Mouse (Mus musculus) liver, embryonic 14.5 days (tissue): ENCODE data around the gene Qars. TPM values are rescaled to one million over a fixed set of nuclear protein-coding genes. Genes with fewer than 3 reads are reported as not detected.

Source experiments
- ATAC-seq: fragments of 200-750 bp; cut with Nextera tagmentation; 2 replicates; pipeline ENCODE4 v1.8.0; 2017; ENCODE audit warnings: moderate number of reproducible peaks, mild to moderate bottlenecking, moderate library complexity; ENCODE audit not compliant: insufficient read depth
- DNase-seq, 3 experiments: peaks; one replicate each; pipeline ENCODE4 v3.0.0-alpha.2; 2012 to 2013; ENCODE audit warnings: low read depth in 3 of 3, low spot score in 3 of 3
- H3K27ac ChIP-seq: fragments of 300-500 bp; sonication (generic); 2 replicates; pipeline ENCODE4 v1.5.1; 2014; ENCODE audit warnings: moderate library complexity, mild to moderate bottlenecking, control low read depth, inconsistent platforms
- H3K27me3 ChIP-seq: fragments of 300-500 bp; sonication (generic); 2 replicates; pipeline ENCODE4 v1.6.1; 2014; ENCODE audit warnings: mild to moderate bottlenecking, low read length, moderate library complexity; ENCODE audit not compliant: control insufficient read depth, insufficient read depth
- H3K36me3 ChIP-seq: fragments of 300-500 bp; sonication (generic); replicated peaks from 2 replicates; pipeline ENCODE4 v1.6.1; 2014; ENCODE audit warnings: low read depth; ENCODE audit not compliant: control insufficient read depth, insufficient read depth
- H3K4me1 ChIP-seq, 2 experiments: fragments of 200-500 bp in 1 of 2; fragments of 300-500 bp in 1 of 2; sonication (generic) in 1 of 2; replicated peaks; 2 replicates each; pipeline ENCODE4 v1.6.1; 2012 to 2014; ENCODE audit warnings: antibody characterized with exemption in 1 of 2, inconsistent platforms in 1 of 2, low read length in 1 of 2; ENCODE audit not compliant: control insufficient read depth in 2 of 2, insufficient read depth in 2 of 2
- H3K4me2 ChIP-seq: fragments of 300-500 bp; sonication (generic); 2 replicates; pipeline ENCODE4 v1.6.1; 2014; ENCODE audit warnings: low read depth, mild to moderate bottlenecking, control low read depth, moderate library complexity
- H3K4me3 ChIP-seq, 2 experiments: fragments of 200-500 bp in 1 of 2; fragments of 300-500 bp in 1 of 2; sonication (generic) in 1 of 2; 2 replicates each; pipeline ENCODE4 v1.5.1; 2012 to 2014; ENCODE audit warnings: low read depth in 2 of 2, low read length in 2 of 2, mild to moderate bottlenecking in 2 of 2, control low read depth in 1 of 2, inconsistent platforms in 1 of 2, moderate library complexity in 1 of 2; ENCODE audit not compliant: insufficient read depth in 1 of 2
- H3K9ac ChIP-seq: fragments of 300-500 bp; sonication (generic); replicated peaks from 2 replicates; pipeline ENCODE4 v1.6.1; 2014; ENCODE audit warnings: mild to moderate bottlenecking, control low read depth, moderate library complexity
- H3K9me3 ChIP-seq: fragments of 300-500 bp; sonication (generic); 2 replicates; pipeline ENCODE4 v1.6.1; 2016; ENCODE audit warnings: low read length, mixed read lengths; ENCODE audit not compliant: control insufficient read depth
- CTCF ChIP-seq: IDR thresholded peaks from 2 replicates; pipeline ENCODE4 v1.5.1; 2016; ENCODE audit warnings: antibody characterized with exemption, low read depth, control low read depth
- EP300 ChIP-seq: IDR thresholded peaks from 2 replicates; pipeline ENCODE4 v1.6.1; 2016; ENCODE audit warnings: antibody characterized with exemption, low read depth
- WGBS: fragments of 180-500 bp; shearing (Covaris S2); extraction: QIAGEN DNeasy Blood & Tissue Kit; methylation state at CpG from one replicate; pipeline ENCODE4 v1.1.7; 2014; ENCODE audit not compliant: insufficient replicate concordance; 5-methylcytosine and 5-hydroxymethylcytosine counted together
- polyA plus RNA-seq, 2 experiments: library from polyadenylated mRNA; depleted of rRNA in 1 of 2; stranded (reverse) in 1 of 2; unstranded in 1 of 2; fragments of >200 nt; fragmentation: Nextera tagmentation in 1 of 2; extraction: Ambion mirVana in 1 of 2; gene quantifications; 2 replicates each; pipeline versions ENCODE4 v1.2.1 to v1.2.3; 2012 to 2014

The Qars gene
- polyA plus RNA-seq, 2 experiments, result 65.8 to 88.6 TPM

GRCm38 (mm10) chr9:108516380-108517251 lies 9.1 kb downstream of the Qars start, which contains the start of gene Qrich1:
TSS of gene Qrich1 (plus strand) at chr9:108516806.
- no peaks in the 10 kb centered on the region for H3K9me3 ChIP-seq
- peak within 1 kb of the TSS; percentile 80 to 90 for H3K4me3 ChIP-seq
- H3K27ac ChIP-seq, result peak within 1 kb of the TSS; percentile 90
- ATAC-seq (peak; percentile 92), DNase-seq (peak; percentile 94 to 96 (median 95))
- 1% methylated on average over 55 of the region's 55 CpGs for WGBS
- peaks cover 43% of the 10 kb centered on the region for H3K36me3 ChIP-seq
- peak within 1 kb of the TSS; percentile 97 for H3K9ac ChIP-seq
- H3K27me3 ChIP-seq, result no peaks in the 10 kb centered on the region
- TF ChIP-seq EP300 (peak; percentile 95), CTCF (peak; percentile 27; the same call in 1 of the 2 replicates)
- peaks cover 6 to 17% of the 10 kb centered on the region in 2 experiments; a peak in 3 of 4 replicates for H3K4me1 ChIP-seq
- peak within 1 kb of the TSS; percentile 82 for H3K4me2 ChIP-seq

- Histone ChIP-seq H3K9ac (peak overlapping the region; percentile 97), H3K4me3 (peak overlapping the region; percentile 80 to 90), H3K36me3 (peaks cover 36% of the 10 kb centered on the region), H3K9me3 (no peaks in the 10 kb centered on the region), H3K27me3 (no peaks in the 10 kb centered on the region), H3K4me1 (peaks cover 6 to 17% of the 10 kb centered on the region in 2 experiments; a peak in 3 of 4 replicates), H3K27ac (peak overlapping the region; percentile 90), H3K4me2 (peak overlapping the region; percentile 82)
- WGBS, result under 1% methylated on average over 78 of the region's 95 CpGs
- ATAC-seq (peak; percentile 87), DNase-seq (peak; percentile 70 to 74 (median 70))
- TF ChIP-seq EP300 (no peak), CTCF (no peak)
Observed at GRCm38 (mm10) chr9:108517253-108517930, 9.9 kb downstream of the Qars start.

GRCm38 (mm10) chr9:108517931-108518332 lies 10.4 kb downstream of the Qars start:
- no peak for TF ChIP-seq EP300
- peak; percentile 24; the same call in 1 of the 2 replicates for TF ChIP-seq CTCF
- 0 out of 2 replicates have a peak, but pooled peaks have one; percentile 1 for ATAC-seq
- H3K9me3 ChIP-seq, result no peaks in the 10 kb centered on the region
- DNase-seq, result peak; percentile 42 to 47 (median 45)
- 1% methylated on average over 13 of the region's 13 CpGs for WGBS
- H3K4me3 ChIP-seq, result peak overlapping the region; percentile 80 to 90
- H3K4me1 ChIP-seq, result peaks cover 6 to 17% of the 10 kb centered on the region in 2 experiments; a peak in 3 of 4 replicates
- peaks cover 34% of the 10 kb centered on the region for H3K36me3 ChIP-seq
- H3K27ac ChIP-seq, result peak overlapping the region; percentile 90
- peak overlapping the region; percentile 97 for H3K9ac ChIP-seq
- H3K27me3 ChIP-seq, result no peaks in the 10 kb centered on the region
- H3K4me2 ChIP-seq, result peak overlapping the region; percentile 82

GRCm38 (mm10) chr9:108521604-108522003 lies 14.1 kb downstream of the Qars start:
- no peaks in the 10 kb centered on the region for H3K9me3 ChIP-seq
- H3K4me1 ChIP-seq, result peaks cover 3 to 13% of the 10 kb centered on the region in 2 experiments; a peak in 3 of 4 replicates
- H3K27me3 ChIP-seq, result no peaks in the 10 kb centered on the region
- H3K4me2 ChIP-seq, result no peak overlapping the region
- peaks cover 26% of the 10 kb centered on the region for H3K36me3 ChIP-seq
- H3K27ac ChIP-seq, result no peak overlapping the region
- TF ChIP-seq EP300, result no peak
- TF ChIP-seq CTCF, result no peak
- ATAC-seq (no peak), DNase-seq (no peak)
- H3K9ac ChIP-seq, result no peak overlapping the region
- 58% methylated on average over 2 of the region's 2 CpGs for WGBS
- no peak overlapping the region for H3K4me3 ChIP-seq
